Mouse (Mus musculus): ENCODE data around the gene Tha1.

DNA sequence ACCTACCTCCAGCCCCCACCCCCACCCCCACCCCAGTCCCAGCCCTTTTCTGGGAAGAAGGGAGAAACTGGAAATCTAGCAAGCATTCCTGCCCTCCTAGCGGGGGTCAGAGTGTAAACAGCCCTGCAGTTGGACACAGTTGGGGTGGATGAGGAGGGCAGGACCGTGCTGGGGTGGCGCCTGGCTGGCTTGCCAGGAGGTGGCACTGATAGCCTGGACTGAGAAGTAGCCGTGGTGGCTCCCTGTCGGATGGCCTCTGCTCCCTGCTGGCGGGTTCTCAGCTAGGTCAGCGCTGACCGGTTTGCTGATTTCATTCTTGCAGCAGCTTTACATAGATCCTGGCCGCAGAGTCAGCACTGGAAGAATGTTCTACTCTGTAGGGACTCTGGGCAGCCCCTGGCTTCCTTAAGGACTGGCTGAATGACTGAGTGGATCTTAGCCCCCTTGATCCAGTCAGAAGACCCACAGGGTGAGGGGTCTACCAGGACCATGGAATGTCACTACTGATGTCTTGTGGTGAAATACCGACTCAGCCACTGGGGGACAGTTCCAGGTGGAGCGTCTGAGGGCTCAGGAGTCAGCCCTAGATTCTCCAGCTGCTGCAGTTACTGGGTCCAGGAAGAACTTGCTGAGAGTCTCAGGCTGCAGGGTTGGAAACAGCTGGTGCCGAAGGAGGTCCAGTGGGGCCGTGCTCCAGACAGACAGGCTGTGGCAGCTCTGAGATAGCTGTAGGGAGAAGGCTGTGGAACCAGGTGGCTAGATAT lies 17.4 kb upstream of the Tha1 start:
- TF ChIP-seq CTCF (IDR thresholded peaks at IDR 0.05; ENCODE audit: extremely low read depth, insufficient read length, insufficient replicate concordance, low read depth, low read length): peak; percentile 26
- no peak for TF ChIP-seq POLR2A (IDR thresholded peaks at IDR 0.05; ENCODE audit: low read depth, low read length)

Data from small intestine, adult 2 months (tissue).